In the genomic region with DNA sequence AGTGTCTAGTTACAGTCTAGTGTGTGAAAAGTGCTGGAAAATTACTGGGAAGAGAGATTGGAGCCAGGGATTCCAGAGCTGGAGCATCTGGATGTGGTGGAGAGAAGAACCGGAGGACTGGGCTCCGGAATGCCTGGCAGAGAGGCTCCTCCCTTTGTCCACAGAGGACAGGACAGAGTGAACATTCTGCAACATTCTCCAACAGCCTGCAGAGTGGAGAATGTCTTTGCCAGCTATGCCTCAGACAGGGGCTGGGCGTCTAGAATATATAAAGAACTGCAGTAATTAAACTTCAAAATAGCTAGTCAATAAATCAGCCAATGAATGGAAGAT, we compare ENCODE assay signal across 11 mouse cellular contexts. TPM values are rescaled to one million over a fixed set of nuclear protein-coding genes. Genes with fewer than 3 reads are reported as not detected.
DNase-seq lines count a peak whose midpoint lies in the region; ATAC-seq lines count a peak whose summit lies in the region.
"Had no signal": no experiment of that assay in that cellular context is flagged by ENCODE, and none has a peak within 500 bp of the region (broad histone marks: within the 10 kb centered on the region; RNA-seq: fewer than 3 reads in every experiment).

No protein-coding gene starts in this region.

- H3K27me3 ChIP-seq in heart, embryonic 12.5 days (replicated peaks): no peaks in the 10 kb centered on the region; the same call in 1 of the 2 replicates

- DNase-seq in heart, adult 18-20 months: no peak
- peak; percentile 32 for DNase-seq in right cerebral cortex, postnatal 10 days (ENCODE audit: low spot score in 2 of 2)
- no peak for DNase-seq in right cerebral cortex, postnatal 36 days (ENCODE audit: low spot score in 2 of 2)
- peak; percentile 17 to 50 for DNase-seq in kidney, postnatal 4 days
- no peak for DNase-seq in retina, embryonic 14.5 days (ENCODE audit: low spot score)
- no peak for DNase-seq in cerebellum, postnatal 14 days
- DNase-seq in frontal cortex, postnatal 14 days (ENCODE audit: low spot score in 2 of 2): no peak

- peaks cover 7% of the 10 kb centered on the region for H3K4me1 ChIP-seq in heart, embryonic 12.5 days (replicated peaks)

- no peak for ATAC-seq in heart, embryonic 12.5 days (ENCODE audit: insufficient number of reproducible peaks, low FRiP score)

- WGBS in heart, embryonic 12.5 days: 56% methylated on average over 3 of the region's 3 CpGs

- H3K9ac ChIP-seq in heart, embryonic 12.5 days: no peak overlapping the region

- H3K4me3 ChIP-seq in heart, embryonic 12.5 days: no peak overlapping the region

- H3K27ac ChIP-seq in heart, embryonic 12.5 days (ENCODE audit: poor library complexity, severe bottlenecking): no peak overlapping the region

- H3K36me3 ChIP-seq in heart, embryonic 12.5 days: no peaks in the 10 kb centered on the region

- H3K4me2 ChIP-seq in heart, embryonic 12.5 days: peak overlapping the region; percentile 100

- no peaks in the 10 kb centered on the region for H3K9me3 ChIP-seq in heart, embryonic 12.5 days (replicated peaks)
- H3K9me3 ChIP-seq: megakaryocyte, embryonic 14.5 days had no signal

RNA-seq across cellular contexts. Expression of a gene that starts 2.7 kb away (rescaled TPM):
- 0.08 and 0.15 TPM in 2 replicates for polyA plus RNA-seq in heart, embryonic 12.5 days (2016; fragmentation: Nextera tagmentation; extraction: Ambion mirVana)
- total RNA-seq in heart, adult 18-20 months (2021): not detected
- polyA plus RNA-seq: testis, adult 2 months had no signal

RNA-seq across cellular contexts. Expression of a gene that starts 36.1 kb away (rescaled TPM):
- polyA plus RNA-seq in heart, embryonic 12.5 days (2016; fragmentation: Nextera tagmentation; extraction: Ambion mirVana): not detected in 2 replicates
- total RNA-seq in heart, adult 18-20 months (2021): not detected
- total RNA-seq: gastrocnemius, postnatal 4 days had no signal
- polyA plus RNA-seq: testis, adult 2 months had no signal

RNA-seq across cellular contexts. Expression of a gene that starts 51.5 kb away (rescaled TPM):
- 21.0 and 21.8 TPM in 2 replicates for polyA plus RNA-seq in heart, embryonic 12.5 days (2016; fragmentation: Nextera tagmentation; extraction: Ambion mirVana)
- 1 to 10 TPM; 4.9 to 5.6 TPM for total RNA-seq in heart, adult 18-20 months (2021)

Comparison
In these comparisons a context has a peak if more than half of its experiments do, and no peak if none do; other contexts are left out.
1. DNase-seq: peak in right cerebral cortex, postnatal 10 days (2 of 2) and kidney, postnatal 4 days (2 of 2); none in heart, adult 18-20 months (0 of 2), right cerebral cortex, postnatal 36 days (0 of 2), retina, embryonic 14.5 days (single experiment), cerebellum, postnatal 14 days (0 of 2) and frontal cortex, postnatal 14 days (0 of 2).